Mouse (Mus musculus) intestine, embryonic 16.5 days (tissue): ENCODE measurements around the gene Boc. TPM values are rescaled to one million over a fixed set of nuclear protein-coding genes. Genes with fewer than 3 reads are reported as not detected.

ENCODE experiments used
- ATAC-seq: fragments of 200-750 bp; cut with Nextera tagmentation; 2 replicates; pipeline ENCODE4 v1.8.0; 2017; ENCODE audit warnings: moderate TSS enrichment, moderate library complexity
- H3K27ac ChIP-seq: fragments of 300-500 bp; sonication (generic); 2 replicates; pipeline ENCODE4 v1.5.1; 2014; ENCODE audit warnings: mild to moderate bottlenecking, low read length
- H3K27me3 ChIP-seq: fragments of 300-500 bp; sonication (generic); replicated peaks from 2 replicates; pipeline ENCODE4 v1.6.1; 2014; ENCODE audit warnings: low read length, control low read depth, mixed read lengths; ENCODE audit not compliant: control insufficient read depth, insufficient read depth
- H3K36me3 ChIP-seq: fragments of 300-500 bp; sonication (generic); 2 replicates; pipeline ENCODE4 v1.6.1; 2014; ENCODE audit warnings: low read length, control low read depth; ENCODE audit not compliant: control insufficient read depth, insufficient read depth
- H3K4me1 ChIP-seq: fragments of 300-500 bp; sonication (generic); 2 replicates; pipeline ENCODE4 v1.6.1; 2014; ENCODE audit warnings: low read length, control low read depth, mixed read lengths; ENCODE audit not compliant: control insufficient read depth, insufficient read depth
- H3K4me2 ChIP-seq: fragments of 300-500 bp; sonication (generic); 2 replicates; pipeline ENCODE4 v1.6.1; 2014; ENCODE audit warnings: low read depth, low read length, control low read depth
- H3K4me3 ChIP-seq: fragments of 300-500 bp; sonication (generic); 2 replicates; pipeline ENCODE4 v1.5.1; 2014; ENCODE audit warnings: mild to moderate bottlenecking, low read length
- H3K9ac ChIP-seq: fragments of 300-500 bp; sonication (generic); 2 replicates; pipeline ENCODE4 v1.6.1; 2014; ENCODE audit warnings: low read depth, low read length
- H3K9me3 ChIP-seq: fragments of 300-500 bp; sonication (generic); 2 replicates; pipeline ENCODE4 v1.6.1; 2016; ENCODE audit warnings: low read length, control low read depth; ENCODE audit not compliant: control insufficient read depth
- WGBS: fragments of 180-500 bp; shearing (Covaris S2); extraction: QIAGEN DNeasy Blood & Tissue Kit; methylation state at CpG from one replicate; pipeline ENCODE4 v1.1.7; 2014; 5-methylcytosine and 5-hydroxymethylcytosine counted together
- polyA plus RNA-seq: library from polyadenylated mRNA; unstranded; fragments of >200 nt; fragmentation: Nextera tagmentation; extraction: Ambion mirVana; gene quantifications from 2 replicates; pipeline ENCODE4 v1.2.1, GENCODE M21; 2015

Boc gene
- polyA plus RNA-seq, result 8.3 and 8.8 TPM in 2 replicates

DNA sequence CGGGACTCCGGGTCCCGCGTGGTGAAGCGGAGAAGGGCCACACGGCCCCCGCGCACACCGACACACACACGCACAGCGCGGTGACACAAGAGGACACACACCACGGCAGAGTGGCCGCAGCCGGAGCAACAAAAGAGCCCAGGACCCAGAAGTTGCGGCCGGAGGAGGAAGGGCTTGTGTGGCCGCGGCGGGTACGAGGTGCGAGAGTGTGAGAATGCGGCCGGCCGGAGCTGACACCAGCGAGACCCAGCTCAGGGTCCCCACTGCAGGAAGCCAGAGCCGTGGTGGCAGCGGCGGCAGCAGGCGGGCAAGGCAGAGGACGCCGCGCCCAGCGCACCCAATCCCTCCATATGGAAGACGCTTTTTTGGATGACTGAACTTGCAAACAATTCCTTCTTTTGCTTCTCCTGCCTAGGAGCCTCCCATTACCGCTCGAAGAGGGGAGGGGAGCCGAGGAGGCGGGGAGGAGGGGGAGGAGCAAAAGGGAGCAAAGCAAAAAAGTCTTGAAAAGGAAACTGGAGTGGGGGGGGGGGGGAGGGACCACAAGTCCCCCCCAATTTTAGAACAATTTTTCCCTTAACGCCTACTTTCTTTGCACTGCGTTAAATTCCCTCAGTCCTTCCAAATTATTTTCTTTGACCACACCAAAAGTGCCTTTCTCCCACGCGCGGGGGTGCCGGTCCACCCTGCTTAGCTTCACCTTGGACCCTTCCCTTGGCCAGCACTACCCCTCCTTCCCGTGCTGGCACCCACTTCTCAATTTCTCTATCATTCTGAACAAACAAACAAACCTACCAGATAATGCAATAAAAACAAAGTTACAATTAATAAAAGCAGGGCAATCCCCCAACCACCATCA, at the start of gene Boc:
Boc (minus strand) TSS at position 427 of the 859 bp plus-strand sequence.
- Histone ChIP-seq H3K9me3 (no peaks in the 10 kb centered on the region), H3K4me2 (peak within 1 kb of the TSS; percentile 93), H3K36me3 (no peaks in the 10 kb centered on the region), H3K9ac (peak within 1 kb of the TSS; percentile 87), H3K27me3 (no peaks in the 10 kb centered on the region), H3K4me1 (no peaks in the 10 kb centered on the region; the same call in none of the 2 replicates), H3K27ac (peak within 1 kb of the TSS; percentile 90), H3K4me3 (peak within 1 kb of the TSS; percentile 82)
- peak; percentile 71 for ATAC-seq
- under 1% methylated on average over 46 of the region's 46 CpGs for WGBS

GRCm38 (mm10) chr16:44606643-44607042, 47.9 kb upstream of the Boc start:
- ATAC-seq, result no peak
- H3K4me3 ChIP-seq, result no peak overlapping the region
- H3K4me2 ChIP-seq, result no peak overlapping the region
- H3K9me3 ChIP-seq, result no peaks in the 10 kb centered on the region
- 96% methylated on average over 1 of the region's 1 CpGs for WGBS
- H3K36me3 ChIP-seq, result no peaks in the 10 kb centered on the region
- no peaks in the 10 kb centered on the region; the same call in none of the 2 replicates for H3K4me1 ChIP-seq
- no peak overlapping the region for H3K9ac ChIP-seq
- no peak overlapping the region for H3K27ac ChIP-seq
- no peaks in the 10 kb centered on the region for H3K27me3 ChIP-seq

DNA sequence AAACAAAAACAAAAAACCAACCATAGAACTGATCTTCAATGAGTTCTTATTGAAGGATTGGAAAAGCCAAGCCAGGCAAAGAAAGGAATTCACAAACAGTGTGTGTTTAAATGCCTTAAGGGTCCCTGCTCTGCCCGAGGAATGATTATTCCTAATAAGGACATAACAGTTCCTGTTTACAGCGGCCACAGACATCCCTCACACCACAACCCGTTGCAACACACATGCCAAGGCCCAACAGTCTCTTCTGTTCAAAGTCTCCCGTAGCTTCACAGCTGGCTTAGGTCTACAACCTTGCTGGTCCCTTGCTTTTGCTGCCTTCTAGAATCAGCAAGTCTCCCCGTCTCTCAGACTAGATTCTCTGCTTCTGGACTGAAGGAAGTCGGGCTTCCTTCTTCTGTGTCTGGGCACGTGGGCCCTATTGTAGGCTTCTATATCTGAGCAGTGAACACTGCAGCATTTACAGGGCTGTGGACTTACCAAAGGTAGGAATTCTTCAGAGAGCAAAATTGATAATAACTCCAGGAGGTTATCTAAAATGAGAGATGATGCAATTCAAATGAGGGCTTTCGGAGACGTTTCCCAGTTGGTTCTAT, 45.4 kb upstream of the Boc start:
- H3K27ac ChIP-seq, result no peak overlapping the region
- no peaks in the 10 kb centered on the region for H3K9me3 ChIP-seq
- ATAC-seq, result peak; percentile 23; the same call in 1 of the 2 replicates
- no peak overlapping the region for H3K4me2 ChIP-seq
- 46% methylated on average over 9 of the region's 9 CpGs for WGBS
- H3K36me3 ChIP-seq, result no peaks in the 10 kb centered on the region
- no peak overlapping the region for H3K9ac ChIP-seq
- no peaks in the 10 kb centered on the region for H3K27me3 ChIP-seq
- H3K4me3 ChIP-seq, result no peak overlapping the region
- no peaks in the 10 kb centered on the region; the same call in none of the 2 replicates for H3K4me1 ChIP-seq

DNA sequence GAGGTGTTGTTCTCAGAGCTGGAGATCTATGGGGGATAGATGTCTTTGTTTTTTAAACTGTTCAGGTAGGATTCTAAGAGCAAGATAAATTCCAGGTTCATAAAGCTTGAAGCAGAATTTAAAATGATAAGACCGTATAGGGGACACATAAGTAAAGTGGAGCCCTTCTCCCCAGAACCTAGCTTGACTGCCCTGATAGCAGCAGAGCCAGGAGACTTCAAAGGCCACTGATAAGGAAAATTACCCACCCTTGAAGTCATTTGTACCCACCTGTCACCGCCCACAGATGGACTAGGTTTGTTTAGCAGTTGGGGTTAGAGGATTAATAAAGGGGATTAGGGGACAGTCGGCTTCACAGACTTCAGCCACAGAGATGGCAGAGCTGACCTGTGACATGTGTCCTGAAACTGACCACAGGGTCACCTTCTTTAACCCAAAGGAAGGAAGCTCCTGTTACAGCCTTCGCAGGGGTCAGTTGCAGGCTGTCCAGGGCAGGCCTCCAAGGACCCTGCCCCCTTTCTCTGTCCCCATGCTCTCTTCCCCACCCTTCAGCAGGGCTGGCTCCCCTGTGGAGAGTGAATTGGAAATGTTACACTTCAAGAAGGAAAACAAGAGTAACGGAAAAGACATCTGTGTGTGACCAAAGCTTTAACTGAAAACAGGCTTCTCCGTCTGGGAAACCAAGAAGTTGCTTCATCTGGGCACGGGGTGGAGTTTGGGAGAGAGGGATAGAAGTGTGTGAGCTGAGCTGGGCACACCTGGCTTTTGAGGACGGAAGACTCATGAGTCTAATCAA, 43.5 kb upstream of the Boc start:
- no peak overlapping the region for H3K4me3 ChIP-seq
- H3K36me3 ChIP-seq, result no peaks in the 10 kb centered on the region
- H3K4me2 ChIP-seq, result no peak overlapping the region
- H3K27ac ChIP-seq, result no peak overlapping the region
- ATAC-seq, result peak; percentile 61
- H3K27me3 ChIP-seq, result no peaks in the 10 kb centered on the region
- H3K4me1 ChIP-seq, result no peaks in the 10 kb centered on the region; the same call in none of the 2 replicates
- no peak overlapping the region for H3K9ac ChIP-seq
- WGBS, result 33% methylated on average over 8 of the region's 8 CpGs
- no peaks in the 10 kb centered on the region for H3K9me3 ChIP-seq

GRCm38 (mm10) chr16:44601182-44601581, 42.5 kb upstream of the Boc start:
- Histone ChIP-seq H3K9ac (no peak overlapping the region), H3K27ac (no peak overlapping the region), H3K36me3 (no peaks in the 10 kb centered on the region), H3K27me3 (no peaks in the 10 kb centered on the region), H3K4me3 (no peak overlapping the region), H3K4me2 (no peak overlapping the region), H3K9me3 (no peaks in the 10 kb centered on the region), H3K4me1 (no peaks in the 10 kb centered on the region; the same call in none of the 2 replicates)
- WGBS, result 40% methylated on average over 2 of the region's 2 CpGs
- ATAC-seq, result no peak

DNA sequence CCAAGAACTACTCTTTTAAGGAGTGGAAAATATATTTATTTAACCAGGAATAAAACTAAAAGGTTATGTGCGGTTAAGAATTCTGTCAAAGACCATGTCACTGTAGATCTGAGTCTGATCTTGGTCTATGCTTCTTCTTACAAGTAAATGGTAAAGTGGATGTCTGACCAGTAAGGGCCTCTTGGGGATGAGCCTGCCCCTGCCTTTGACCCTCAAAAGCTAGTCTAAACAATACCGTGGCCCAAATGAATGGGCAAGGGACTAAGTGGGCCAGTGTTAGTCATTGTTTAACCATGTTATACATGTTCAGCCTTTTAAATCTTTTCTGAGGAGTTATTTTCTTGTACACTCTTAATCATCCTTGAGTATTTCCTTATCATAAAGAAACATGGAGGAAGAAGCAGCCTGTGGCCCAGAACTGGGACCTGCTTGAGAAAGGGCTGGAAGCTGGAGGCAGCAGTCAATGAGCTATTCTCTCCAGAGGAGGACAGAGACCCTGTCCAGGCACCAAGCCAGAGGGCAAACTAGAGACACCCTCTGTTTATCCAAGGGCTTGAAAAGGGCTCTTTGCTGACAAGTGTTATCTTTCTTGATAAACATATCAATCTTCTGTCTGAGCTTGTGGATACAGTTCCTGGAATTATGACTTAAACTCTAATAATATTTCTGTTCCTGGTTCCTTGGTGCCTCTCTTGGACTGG, 38.6 kb upstream of the Boc start:
- H3K4me3 ChIP-seq, result no peak overlapping the region
- H3K9me3 ChIP-seq, result no peaks in the 10 kb centered on the region
- no peak for ATAC-seq
- no peak overlapping the region for H3K9ac ChIP-seq
- WGBS, result 68% methylated on average over 2 of the region's 2 CpGs
- H3K27me3 ChIP-seq, result no peaks in the 10 kb centered on the region
- H3K36me3 ChIP-seq, result no peaks in the 10 kb centered on the region
- no peak overlapping the region for H3K27ac ChIP-seq
- no peaks in the 10 kb centered on the region; the same call in none of the 2 replicates for H3K4me1 ChIP-seq
- H3K4me2 ChIP-seq, result no peak overlapping the region

DNA sequence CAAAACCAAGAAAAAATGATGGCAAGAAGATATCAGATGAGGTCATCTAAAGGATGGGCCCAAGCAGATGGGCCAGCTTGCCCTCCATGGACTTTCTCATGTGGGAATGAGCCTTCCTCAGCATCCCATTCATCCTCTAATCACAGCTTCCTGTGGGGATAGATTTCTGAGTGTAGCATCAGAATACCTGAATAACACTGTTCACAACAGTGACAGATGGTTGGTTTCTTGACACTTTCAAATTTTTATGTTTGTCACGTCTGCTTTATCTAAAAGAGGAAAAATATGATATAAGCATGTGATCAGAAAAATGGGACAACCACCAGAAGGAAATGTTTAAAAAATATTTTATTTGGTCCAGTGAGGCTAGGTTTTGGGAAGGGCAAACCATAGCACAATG, 30.8 kb upstream of the Boc start:
- Histone ChIP-seq H3K9ac (no peak overlapping the region), H3K4me1 (no peaks in the 10 kb centered on the region), H3K36me3 (no peaks in the 10 kb centered on the region), H3K9me3 (no peaks in the 10 kb centered on the region), H3K4me3 (no peak overlapping the region), H3K27ac (no peak overlapping the region), H3K27me3 (no peaks in the 10 kb centered on the region), H3K4me2 (no peak overlapping the region)
- 80% methylated on average over 1 of the region's 1 CpGs for WGBS
- ATAC-seq, result no peak

GRCm38 (mm10) chr16:44579421-44580024, 20.8 kb upstream of the Boc start:
- 0 out of 2 replicates have a peak, but pooled peaks cover 2% of the 10 kb centered on the region for H3K4me1 ChIP-seq
- no peaks in the 10 kb centered on the region for H3K27me3 ChIP-seq
- no peaks in the 10 kb centered on the region for H3K36me3 ChIP-seq
- no peak overlapping the region for H3K9ac ChIP-seq
- no peaks in the 10 kb centered on the region for H3K9me3 ChIP-seq
- H3K4me3 ChIP-seq, result no peak overlapping the region
- 0 out of 2 replicates have a peak overlapping the region, but pooled peaks have one; percentile 3 for H3K4me2 ChIP-seq
- 29% methylated on average over 15 of the region's 15 CpGs for WGBS
- ATAC-seq, result 0 out of 2 replicates have a peak, but pooled peaks have one; percentile 33
- no peak overlapping the region for H3K27ac ChIP-seq
